Mouse (Mus musculus): ENCODE results near the gene Tmem50a.

Tmem50a gene

DNA sequence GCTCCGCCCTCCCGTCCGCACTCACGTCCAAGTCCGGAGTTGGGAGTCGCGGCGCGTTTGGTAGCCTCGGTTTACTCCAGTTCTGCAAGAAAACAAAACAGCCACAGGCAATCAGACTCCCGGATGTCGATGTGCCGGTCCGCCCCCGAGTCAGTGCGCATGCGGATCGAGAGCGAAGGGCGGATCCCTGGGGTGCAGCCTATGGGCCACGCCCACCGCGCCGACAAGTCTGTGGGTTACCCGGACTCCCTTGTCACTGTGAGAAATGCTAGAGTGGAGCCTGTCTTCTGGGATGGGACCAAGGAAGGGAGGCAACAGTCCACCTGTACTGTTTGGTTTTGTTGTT lies at the start of gene Tmem50a:
Gene Tmem50a, minus strand, starts transcription at position 161 of the 346 bp plus-strand sequence.
- peak; percentile 76 for DNase-seq

DNA sequence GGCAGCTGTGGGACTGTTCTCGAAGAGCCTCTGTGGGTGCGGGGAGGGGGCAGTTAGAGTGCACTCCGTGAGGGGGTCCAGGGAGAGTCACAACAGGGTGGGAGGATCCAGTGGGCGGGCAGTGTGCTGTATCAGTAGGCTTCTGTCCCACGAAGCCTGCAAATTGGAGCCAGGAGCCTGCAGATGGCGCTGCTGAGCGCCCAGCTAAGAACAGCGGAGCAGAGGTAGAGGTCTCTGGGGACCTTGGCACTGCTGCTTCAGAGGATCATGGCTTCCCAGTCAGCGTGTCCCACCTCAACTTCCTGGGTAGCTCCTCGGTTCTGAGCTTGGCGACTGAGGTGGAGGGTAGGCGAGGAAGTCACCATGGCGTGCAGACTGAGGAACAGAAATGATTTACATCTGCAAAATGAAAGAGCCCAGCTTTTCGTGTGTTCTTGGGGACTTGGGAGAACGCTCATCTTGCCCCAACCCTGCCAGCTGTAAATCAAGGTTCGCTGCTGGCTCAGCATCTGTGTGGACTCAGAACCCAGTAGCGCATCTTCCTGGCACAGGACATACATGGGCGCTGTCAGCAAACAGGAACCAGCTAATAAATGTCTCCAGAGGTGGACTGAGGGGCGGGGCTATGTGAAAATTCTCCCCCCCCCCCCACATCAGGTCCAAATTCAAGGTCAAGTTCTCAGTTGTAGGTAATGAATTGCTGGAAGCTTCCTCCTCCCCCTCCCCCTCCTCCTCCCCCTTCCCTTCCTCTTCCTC lies 48.4 kb upstream of the Tmem50a start:
- no peak for DNase-seq

DNA sequence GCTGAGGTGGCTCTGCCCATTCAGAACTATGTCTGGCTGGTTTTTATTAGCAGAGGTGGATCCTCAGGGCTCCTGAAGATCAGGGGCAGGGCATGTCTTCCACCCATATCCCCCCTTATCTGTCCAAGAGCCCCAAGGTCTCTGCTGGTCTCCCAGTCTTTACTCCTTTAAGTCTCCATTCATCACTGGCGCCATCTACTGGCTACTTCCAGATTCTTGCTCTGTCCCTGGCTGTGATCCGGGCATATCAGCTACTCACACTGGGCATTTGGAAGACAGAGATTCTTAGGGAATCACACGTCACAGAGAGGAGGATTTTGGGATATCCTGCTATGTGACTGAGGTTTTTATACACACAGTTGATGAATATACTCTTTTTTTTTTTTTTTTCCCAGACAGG lies 41.5 kb upstream of the Tmem50a start:
- peak; percentile 67 for DNase-seq

- no peak for DNase-seq
Measured at GRCm38 (mm10) chr4:134955845-134956244, 41.0 kb upstream of the Tmem50a start.

DNA sequence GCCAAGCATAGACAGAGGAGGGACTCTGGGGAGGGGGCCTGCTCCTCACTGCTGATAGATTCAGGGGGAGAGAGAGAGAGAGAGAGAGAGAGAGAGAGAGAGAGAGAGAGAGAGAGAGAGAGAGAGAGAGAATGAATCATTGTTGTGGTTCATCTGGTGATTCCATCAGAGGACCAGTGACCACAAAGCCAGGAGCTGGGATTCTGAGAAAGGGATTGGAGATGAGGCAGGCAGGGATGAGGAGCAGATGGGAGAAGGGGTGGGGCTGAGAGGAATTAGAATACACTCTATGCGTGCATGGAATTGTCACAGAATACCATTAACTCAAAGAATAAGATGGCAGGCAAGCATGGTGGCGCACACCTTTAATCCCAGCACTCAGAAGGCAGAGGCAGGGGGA lies 40.4 kb upstream of the Tmem50a start:
- no peak for DNase-seq

DNA sequence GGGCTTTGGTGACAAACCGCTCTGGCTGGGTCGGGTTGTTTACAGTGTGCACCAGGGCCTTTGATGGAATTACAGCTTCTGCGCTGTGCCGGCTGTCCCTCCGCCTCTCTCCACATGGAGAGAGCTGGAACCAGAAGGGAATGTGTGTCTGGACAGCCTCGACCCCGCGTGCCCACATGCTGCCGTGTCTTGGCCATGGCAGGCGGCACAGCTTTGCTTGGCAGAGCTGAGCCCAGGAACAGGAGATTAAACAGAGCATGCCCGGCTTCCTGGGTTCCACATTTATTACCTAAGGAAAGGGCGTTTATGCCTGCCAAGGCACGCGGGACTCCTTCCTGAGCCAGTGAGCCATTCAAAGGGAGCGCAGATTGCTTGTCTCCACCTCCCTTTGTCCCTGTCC lies 39.6 kb upstream of the Tmem50a start:
- peak; percentile 58 for DNase-seq

DNA sequence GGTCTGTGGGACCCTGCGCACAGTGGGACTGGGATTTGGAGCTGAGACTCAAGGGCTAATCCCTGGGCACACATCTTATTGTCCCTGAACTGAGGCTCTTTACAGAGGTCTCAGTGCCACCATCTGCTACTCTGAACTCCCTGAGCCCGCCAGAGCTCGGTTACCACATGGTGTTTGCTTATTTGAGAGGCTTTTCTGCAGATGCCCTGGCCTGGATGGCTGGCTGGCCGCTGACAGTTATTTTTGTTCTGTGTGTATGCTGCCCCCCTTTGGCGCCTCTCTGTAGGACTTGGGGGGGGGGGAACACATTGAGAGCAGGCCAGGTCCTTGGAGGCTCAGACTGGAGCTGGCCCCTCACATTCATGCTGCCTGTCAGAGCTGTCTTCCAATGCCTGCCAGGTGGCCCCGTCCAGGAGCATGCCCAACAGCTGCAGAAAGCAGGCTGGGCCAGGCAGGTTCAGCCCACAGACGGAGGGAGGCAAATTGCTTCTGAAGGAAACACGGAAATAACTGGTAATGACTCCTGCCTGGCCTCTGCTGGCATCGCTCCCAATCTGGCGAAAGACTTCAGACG lies 35.8 kb upstream of the Tmem50a start:
- DNase-seq, result no peak

- DNase-seq, result peak; percentile 80
Measured at GRCm38 (mm10) chr4:134946024-134946744, 31.4 kb upstream of the Tmem50a start.

- no peak for DNase-seq
Measured at GRCm38 (mm10) chr4:134943758-134944538, 29.1 kb upstream of the Tmem50a start.

DNA sequence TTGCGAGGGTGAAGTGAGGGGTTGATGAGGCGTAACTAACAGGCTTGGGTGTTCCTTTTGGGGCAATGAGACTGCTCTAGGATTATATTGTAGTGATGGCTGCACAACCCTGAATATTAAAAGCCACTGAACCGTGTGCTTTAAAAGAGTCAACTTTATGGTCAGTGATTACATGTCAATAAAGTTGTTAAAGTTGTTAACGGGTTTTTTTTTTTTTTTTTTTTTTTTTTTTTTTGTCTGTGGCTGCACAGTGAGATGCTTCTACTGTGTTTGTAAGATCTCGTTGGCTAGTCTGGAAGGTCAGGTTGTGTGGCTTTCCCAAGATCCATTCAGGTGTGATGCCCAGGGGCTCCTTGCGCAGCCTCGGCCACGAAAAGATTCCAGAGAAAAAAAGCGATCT lies 25.1 kb upstream of the Tmem50a start:
- no peak for DNase-seq

GRCm38 (mm10) chr4:134937240-134938176 lies 22.7 kb upstream of the Tmem50a start:
- no peak for DNase-seq

DNA sequence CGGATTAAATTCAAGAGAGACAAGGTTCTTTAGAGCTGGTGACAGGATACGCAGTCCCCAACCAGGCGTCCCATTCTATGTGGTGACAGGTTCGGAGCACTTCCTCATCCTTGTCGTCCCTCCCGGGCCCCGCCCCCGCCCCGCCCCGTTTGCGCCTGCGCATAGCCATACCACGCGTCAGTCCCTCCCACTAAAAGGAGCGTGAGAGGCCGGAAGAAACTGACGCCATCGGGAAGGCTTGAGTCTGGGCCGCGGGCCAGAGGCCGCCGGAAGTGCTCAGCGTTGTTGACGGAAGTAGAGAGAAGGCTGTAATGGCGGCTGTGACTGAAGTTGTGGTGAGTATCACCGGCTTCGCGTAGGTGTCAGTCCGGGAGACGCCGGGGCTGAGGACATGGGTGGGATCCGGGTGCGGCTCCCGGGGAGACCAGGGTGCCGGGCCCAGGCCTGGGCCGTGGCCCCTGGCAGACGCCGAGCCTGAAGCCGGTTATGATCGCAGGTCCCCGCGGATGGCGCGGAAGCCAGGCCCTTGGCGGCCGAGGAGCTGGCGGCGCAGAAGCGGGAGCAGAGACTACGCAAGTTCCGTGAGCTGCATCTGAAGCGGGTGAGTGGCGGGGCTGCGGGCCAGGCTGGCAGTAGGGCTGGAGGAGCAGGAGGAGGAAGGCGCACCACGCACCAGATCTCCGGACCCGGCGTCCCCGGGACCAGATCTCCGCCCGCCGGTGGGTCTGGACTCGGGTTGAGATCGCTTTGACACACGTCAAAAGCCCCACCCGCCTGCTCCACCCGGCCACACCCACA lies 16.1 kb upstream of the Tmem50a start, which contains the start of gene Syf2:
Gene Syf2, plus strand, starts transcription at position 215 of the 798 bp plus-strand sequence.
- peak; percentile 93 for DNase-seq

DNA sequence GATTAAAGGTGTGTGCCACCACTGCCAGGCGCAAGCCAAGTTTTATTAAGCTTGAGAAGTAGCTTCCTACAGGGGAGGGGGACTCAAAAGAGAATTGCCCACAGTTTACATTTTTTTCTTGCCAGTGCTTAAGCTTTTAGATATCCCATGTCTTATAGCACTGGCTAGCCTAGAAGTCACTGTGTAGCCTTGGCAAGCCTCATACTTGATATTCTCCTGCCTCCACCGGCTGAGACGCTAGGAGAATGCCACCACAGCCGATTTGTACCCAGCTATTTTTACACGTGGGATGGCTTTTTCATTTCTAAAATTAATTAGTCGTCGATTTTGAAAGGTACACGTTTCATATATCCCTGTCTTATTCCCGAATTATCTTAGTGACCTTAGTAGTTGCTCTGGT lies 15.4 kb upstream of the Tmem50a start:
- no peak for DNase-seq

DNA sequence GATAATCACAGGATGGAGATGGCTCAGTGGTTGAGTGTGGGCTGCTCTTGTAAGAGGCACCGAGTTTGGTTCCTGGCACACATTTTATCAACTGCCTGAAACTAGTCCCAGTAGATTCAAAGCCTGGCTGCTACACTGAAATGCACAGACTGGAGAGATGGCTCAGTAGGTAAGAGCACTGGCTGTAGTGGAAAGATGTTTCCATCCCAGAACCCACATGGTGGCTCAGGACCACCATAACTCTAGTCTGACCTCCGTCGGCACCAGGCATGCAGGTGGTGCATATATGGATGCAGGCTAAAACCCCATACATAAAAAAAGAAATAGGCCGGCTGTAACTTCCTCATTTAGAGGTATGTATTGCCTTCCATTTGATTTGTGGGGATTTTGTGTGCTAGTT lies 14.7 kb upstream of the Tmem50a start:
- no peak for DNase-seq

- DNase-seq, result no peak
Measured at GRCm38 (mm10) chr4:134928464-134928836, 13.6 kb upstream of the Tmem50a start.

GRCm38 (mm10) chr4:134927815-134928463 lies 13.1 kb upstream of the Tmem50a start:
- no peak for DNase-seq

- DNase-seq, result no peak
Measured at GRCm38 (mm10) chr4:134925206-134925605, 10.4 kb upstream of the Tmem50a start.

GRCm38 (mm10) chr4:134924019-134924741 lies 9.4 kb upstream of the Tmem50a start:
- peak; percentile 43 for DNase-seq

GRCm38 (mm10) chr4:134923258-134924018 lies 8.6 kb upstream of the Tmem50a start, which contains the start of gene Rsrp1:
TSS of gene Rsrp1 (plus strand) at chr4:134923592.
- DNase-seq, result peak; percentile 98

Measured in cerebellum, adult 8-10 months (tissue).